Mouse (Mus musculus): Measurements from ENCODE around the gene Pou3f1.

DNA sequence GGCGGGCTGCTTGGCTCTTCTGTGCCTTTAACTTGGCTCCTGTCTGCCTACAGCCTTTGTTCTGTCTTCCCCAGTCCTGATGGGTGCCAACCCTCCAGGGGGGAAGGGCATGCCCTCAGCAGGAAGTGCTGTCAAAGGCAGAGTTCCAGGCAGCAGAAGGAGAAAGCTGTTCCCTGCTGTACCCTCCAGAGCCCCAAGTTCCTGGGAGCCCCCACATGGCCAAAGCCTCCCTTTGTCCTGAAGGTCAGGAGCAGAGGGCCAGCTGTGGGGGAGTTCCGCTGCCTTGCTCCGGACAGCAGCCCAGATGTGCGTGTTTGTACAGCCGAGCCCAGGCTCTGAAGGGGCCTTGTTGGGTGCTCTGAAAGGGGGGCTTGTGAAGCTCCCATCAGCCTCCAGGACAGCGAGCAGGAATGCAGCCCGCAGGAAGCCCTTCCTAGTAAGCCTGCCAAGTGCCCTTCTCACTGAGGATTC, 32.5 kb upstream of the Pou3f1 start:
- TF ChIP-seq POLR2A (IDR thresholded peaks at IDR 0.05; ENCODE audit: extremely low read depth, insufficient read depth, low read length) (no peak), CTCF (IDR thresholded peaks at IDR 0.05; ENCODE audit: extremely low read depth, insufficient read depth, low read length) (no peak)
